Mouse (Mus musculus): ENCODE measurements around the gene Pnmal2.
"Not testable (repeated sequence)": the region's sequence is repeated elsewhere in the genome, so short reads cannot be mapped to it uniquely, and the experiment has no call there.

GRCm38 (mm10) chr7:16953776-16954175 lies 9.3 kb downstream of the Pnmal2 start:
- not testable (repeated sequence) for TF ChIP-seq ZNF384 (IDR thresholded peaks at IDR 0.05; ENCODE audit: low read depth, low read length); EP300 (IDR thresholded peaks at IDR 0.05; ENCODE audit: low read depth in 1 of 2, low read length in 2 of 2); CTCF (IDR thresholded peaks at IDR 0.05 in 2 of 3, conservative IDR thresholded peaks at IDR 0.05 in 1 of 3; ENCODE audit: control insufficient read depth in 1 of 3, insufficient read depth in 1 of 3, low read depth in 2 of 3, low read length in 3 of 3, poor library complexity in 1 of 3, severe bottlenecking in 1 of 3)
